Mouse (Mus musculus) midbrain, embryonic 14.5 days (tissue): ENCODE results near the gene Lrrc20. TPM values are rescaled to one million over a fixed set of nuclear protein-coding genes. Genes with fewer than 3 reads are reported as not detected.

ENCODE experiments used
- ATAC-seq: fragments of 200-750 bp; cut with Nextera tagmentation; 2 replicates; pipeline ENCODE4 v1.8.0; 2017; ENCODE audit warnings: moderate number of reproducible peaks, moderate library complexity; ENCODE audit not compliant: low FRiP score, low TSS enrichment
- DNase-seq: peaks from one replicate; pipeline ENCODE4 v3.0.0-alpha.2; 2015
- H3K27ac ChIP-seq: fragments of 300-500 bp; sonication (generic); replicated peaks from 2 replicates; pipeline ENCODE4 v1.5.1; 2014; ENCODE audit warnings: mild to moderate bottlenecking, low read depth, low read length, moderate library complexity
- H3K27me3 ChIP-seq: fragments of 300-500 bp; sonication (generic); 2 replicates; pipeline ENCODE4 v1.6.1; 2014; ENCODE audit warnings: low read length, control low read depth, mixed read lengths; ENCODE audit not compliant: control insufficient read depth, insufficient read depth
- H3K36me3 ChIP-seq: fragments of 300-500 bp; sonication (generic); 2 replicates; pipeline ENCODE4 v1.6.1; 2014; ENCODE audit warnings: low read length, control low read depth; ENCODE audit not compliant: control insufficient read depth, insufficient read depth
- H3K4me1 ChIP-seq: fragments of 300-500 bp; sonication (generic); 2 replicates; pipeline ENCODE4 v1.6.1; 2014; ENCODE audit warnings: mild to moderate bottlenecking, antibody characterized with exemption, low read length, control low read depth; ENCODE audit not compliant: control insufficient read depth, insufficient read depth
- H3K4me2 ChIP-seq: fragments of 300-500 bp; sonication (generic); 2 replicates; pipeline ENCODE4 v1.6.1; 2014; ENCODE audit warnings: mild to moderate bottlenecking, low read length, moderate library complexity
- H3K4me3 ChIP-seq: fragments of 300-500 bp; sonication (generic); replicated peaks from 2 replicates; pipeline ENCODE4 v1.5.1; 2014; ENCODE audit warnings: low read depth, low read length
- H3K9ac ChIP-seq: fragments of 300-500 bp; sonication (generic); replicated peaks from 2 replicates; pipeline ENCODE4 v1.6.1; 2014; ENCODE audit warnings: mild to moderate bottlenecking, low read length, moderate library complexity
- H3K9me3 ChIP-seq: fragments of 300-500 bp; sonication (generic); 2 replicates; pipeline ENCODE4 v1.6.1; 2016; ENCODE audit warnings: low read length, control low read depth, mixed read lengths; ENCODE audit not compliant: control insufficient read depth
- WGBS: fragments of 180-500 bp; shearing (Covaris S2); extraction: QIAGEN DNeasy Blood & Tissue Kit; methylation state at CpG from one replicate; pipeline ENCODE4 v1.1.7; 2014; 5-methylcytosine and 5-hydroxymethylcytosine counted together
- polyA plus RNA-seq: library from polyadenylated mRNA; unstranded; fragments of >200 nt; fragmentation: Nextera tagmentation; extraction: Ambion mirVana; gene quantifications from 2 replicates; pipeline ENCODE4 v1.2.1, GENCODE M21; 2014

Lrrc20 gene
- polyA plus RNA-seq: 15.0 and 17.6 TPM in 2 replicates

- peak within 1 kb of the TSS; percentile 95 for H3K4me2 ChIP-seq
These were observed at the start of gene Lrrc20 for GRCm38 (mm10) chr10:61475594-61476439. TSS of gene Lrrc20 (plus strand) at chr10:61475801.

DNA sequence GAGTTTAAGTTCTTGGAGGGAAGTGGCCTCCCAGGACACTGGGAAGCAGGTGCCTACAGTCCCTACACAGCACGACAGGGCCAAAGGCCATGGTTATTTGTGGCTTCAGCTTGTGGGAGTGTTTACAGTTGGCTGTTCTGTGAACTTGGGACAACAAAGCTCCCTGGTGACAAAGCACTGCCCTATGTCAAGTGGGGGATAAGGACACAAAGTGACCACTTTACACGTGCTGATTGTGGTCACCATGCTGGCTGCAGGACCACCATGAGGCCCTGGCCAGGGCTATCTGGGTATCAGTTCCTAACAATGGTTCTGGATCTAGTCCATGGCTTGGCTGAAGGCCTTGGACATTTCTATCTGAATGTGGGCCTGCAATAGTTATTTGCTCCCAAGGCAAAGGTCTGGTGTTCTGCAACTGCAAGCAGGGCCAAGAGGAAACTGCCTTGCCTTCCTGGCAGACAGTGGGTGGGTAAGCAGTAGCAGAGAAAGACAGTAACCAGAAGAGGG lies 49.3 kb upstream of the Lrrc20 start:
- H3K36me3 ChIP-seq: peaks cover 20% of the 10 kb centered on the region
- no peak overlapping the region for H3K4me3 ChIP-seq
- no peak overlapping the region for H3K4me2 ChIP-seq
- WGBS: 73% methylated on average over 2 of the region's 2 CpGs
- no peaks in the 10 kb centered on the region for H3K9me3 ChIP-seq
- H3K4me1 ChIP-seq: no peaks in the 10 kb centered on the region; the same call in 1 of the 2 replicates
- H3K27me3 ChIP-seq: no peaks in the 10 kb centered on the region
- no peak overlapping the region for H3K9ac ChIP-seq
- ATAC-seq: no peak
- no peak for DNase-seq
- H3K27ac ChIP-seq: no peak overlapping the region

More at GRCm38 (mm10) chr10:61475594-61476439, at the start of gene Lrrc20:
- peak; percentile 99 for ATAC-seq
- Histone ChIP-seq H3K9ac (peak within 1 kb of the TSS; percentile 81), H3K36me3 (no peaks in the 10 kb centered on the region), H3K27me3 (no peaks in the 10 kb centered on the region), H3K4me1 (peaks cover 10% of the 10 kb centered on the region), H3K27ac (peak within 1 kb of the TSS; percentile 84), H3K9me3 (no peaks in the 10 kb centered on the region), H3K4me3 (peak within 1 kb of the TSS; percentile 85)
- DNase-seq: peak; percentile 98
- WGBS: under 1% methylated on average over 70 of the region's 70 CpGs

GRCm38 (mm10) chr10:61427951-61428350 lies 47.6 kb upstream of the Lrrc20 start:
- Histone ChIP-seq H3K9me3 (no peaks in the 10 kb centered on the region), H3K4me2 (no peak overlapping the region), H3K27me3 (no peaks in the 10 kb centered on the region), H3K4me3 (no peak overlapping the region), H3K27ac (no peak overlapping the region), H3K9ac (no peak overlapping the region), H3K4me1 (no peaks in the 10 kb centered on the region; the same call in 1 of the 2 replicates), H3K36me3 (peaks cover 33% of the 10 kb centered on the region)
- ATAC-seq (no peak), DNase-seq (no peak)
- WGBS: 92% methylated on average over 6 of the region's 6 CpGs

GRCm38 (mm10) chr10:61428416-61428815 lies 47.2 kb upstream of the Lrrc20 start:
- WGBS: 47% methylated on average over 4 of the region's 4 CpGs
- Histone ChIP-seq H3K9me3 (no peaks in the 10 kb centered on the region), H3K27ac (no peak overlapping the region), H3K4me2 (no peak overlapping the region), H3K9ac (no peak overlapping the region), H3K27me3 (no peaks in the 10 kb centered on the region), H3K36me3 (peaks cover 37% of the 10 kb centered on the region), H3K4me3 (no peak overlapping the region), H3K4me1 (no peaks in the 10 kb centered on the region; the same call in 1 of the 2 replicates)
- DNase-seq (no peak), ATAC-seq (no peak)

GRCm38 (mm10) chr10:61429043-61429442 lies 46.6 kb upstream of the Lrrc20 start:
- ATAC-seq (no peak), DNase-seq (no peak)
- H3K27ac ChIP-seq: no peak overlapping the region

DNA sequence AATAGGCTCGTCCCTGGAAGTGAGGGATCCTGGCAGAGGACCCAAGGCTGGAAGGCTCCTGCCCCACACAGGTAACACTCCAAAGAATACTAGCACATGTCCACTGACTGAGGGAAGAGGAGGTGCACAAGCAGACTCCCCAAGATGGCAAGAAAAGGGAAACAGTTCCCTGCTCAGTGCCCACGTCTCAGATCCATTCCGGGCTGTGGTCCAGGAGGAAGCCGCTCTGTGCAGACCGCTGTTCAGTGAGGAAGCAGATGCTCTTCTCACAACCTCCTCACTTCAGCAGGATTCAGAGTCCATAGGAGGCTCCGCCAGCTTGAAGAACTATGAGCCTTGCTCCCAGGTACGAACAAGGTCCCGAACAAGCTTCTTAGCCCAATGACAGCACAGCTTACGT lies 44.2 kb upstream of the Lrrc20 start:
- 96% methylated on average over 9 of the region's 9 CpGs for WGBS
- H3K27ac ChIP-seq: no peak overlapping the region
- no peak overlapping the region for H3K4me3 ChIP-seq
- no peak for ATAC-seq
- H3K4me1 ChIP-seq: no peaks in the 10 kb centered on the region
- H3K9me3 ChIP-seq: no peaks in the 10 kb centered on the region
- DNase-seq: no peak
- no peaks in the 10 kb centered on the region for H3K27me3 ChIP-seq
- no peak overlapping the region for H3K9ac ChIP-seq
- H3K36me3 ChIP-seq: peaks cover 55% of the 10 kb centered on the region
- no peak overlapping the region for H3K4me2 ChIP-seq

More at GRCm38 (mm10) chr10:61429043-61429442, 46.6 kb upstream of the Lrrc20 start:
- 94% methylated on average over 5 of the region's 5 CpGs for WGBS
- H3K36me3 ChIP-seq: peaks cover 44% of the 10 kb centered on the region
- no peaks in the 10 kb centered on the region for H3K27me3 ChIP-seq
- no peaks in the 10 kb centered on the region; the same call in 1 of the 2 replicates for H3K4me1 ChIP-seq
- no peak overlapping the region for H3K9ac ChIP-seq
- H3K4me2 ChIP-seq: no peak overlapping the region
- H3K9me3 ChIP-seq: no peaks in the 10 kb centered on the region
- no peak overlapping the region for H3K4me3 ChIP-seq

DNA sequence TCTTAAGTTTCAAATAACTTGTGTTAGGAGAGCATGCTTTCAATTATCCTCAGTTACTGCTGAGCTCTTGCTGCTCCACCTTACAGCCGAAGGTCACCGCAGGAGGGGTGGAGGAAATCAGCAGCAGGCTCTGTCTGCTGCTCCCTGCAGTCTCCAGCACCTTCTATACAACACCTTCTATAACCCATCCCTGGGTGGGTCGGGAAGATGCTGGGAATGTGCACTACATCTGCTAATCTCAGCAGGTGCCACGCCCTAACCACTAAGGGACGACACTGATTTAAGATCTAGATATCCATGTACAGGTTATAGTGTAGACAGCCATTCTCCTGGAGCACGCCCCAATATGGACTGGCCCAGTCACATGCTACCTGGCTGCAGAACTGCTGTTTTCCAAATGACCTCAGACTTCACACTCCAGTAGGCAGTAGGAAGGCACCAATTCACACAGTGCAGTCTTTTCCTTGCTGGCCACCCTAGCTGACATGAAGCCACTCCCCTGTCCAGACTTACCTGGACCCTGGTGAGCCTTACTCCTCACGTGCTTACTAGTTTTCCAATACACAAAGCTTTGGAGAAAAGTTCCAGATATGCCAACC lies 35.3 kb upstream of the Lrrc20 start:
- no peak for ATAC-seq
- H3K27ac ChIP-seq: no peak overlapping the region
- H3K27me3 ChIP-seq: no peaks in the 10 kb centered on the region
- no peak overlapping the region for H3K4me3 ChIP-seq
- 93% methylated on average over 7 of the region's 7 CpGs for WGBS
- H3K9ac ChIP-seq: no peak overlapping the region
- H3K4me2 ChIP-seq: no peak overlapping the region
- peaks cover 2% of the 10 kb centered on the region; the same call in 1 of the 2 replicates for H3K36me3 ChIP-seq
- no peaks in the 10 kb centered on the region for H3K9me3 ChIP-seq
- H3K4me1 ChIP-seq: peaks cover 10% of the 10 kb centered on the region
- no peak for DNase-seq

DNA sequence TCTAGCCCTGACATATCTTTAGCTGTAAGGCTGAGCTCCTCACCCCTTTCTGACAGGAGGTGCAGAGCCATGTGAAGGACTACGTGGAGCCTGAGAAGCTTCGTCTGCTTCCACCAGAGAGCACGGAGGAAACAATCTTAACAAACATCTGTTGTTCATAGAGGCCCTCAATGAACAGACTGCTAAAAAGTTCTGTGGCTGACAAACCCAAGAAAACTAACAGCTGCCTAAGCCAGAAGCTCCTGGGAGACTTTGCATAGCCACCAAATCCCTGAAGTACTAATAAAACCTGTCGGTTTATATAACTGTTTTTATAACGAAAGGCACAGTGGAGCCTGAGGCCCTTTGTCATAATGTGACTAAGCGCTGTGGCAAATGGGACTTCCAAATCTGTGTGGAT lies 32.1 kb upstream of the Lrrc20 start:
- DNase-seq: peak; percentile 29
- Histone ChIP-seq H3K9me3 (no peaks in the 10 kb centered on the region), H3K4me2 (no peak overlapping the region), H3K27ac (no peak overlapping the region; the same call in 1 of the 2 replicates), H3K9ac (no peak overlapping the region), H3K4me1 (peaks cover 15% of the 10 kb centered on the region), H3K27me3 (no peaks in the 10 kb centered on the region), H3K36me3 (no peaks in the 10 kb centered on the region), H3K4me3 (no peak overlapping the region)
- ATAC-seq: no peak
- WGBS: 51% methylated on average over 6 of the region's 6 CpGs
